Mouse (Mus musculus): ENCODE measurements around the gene Ppm1e. TPM values are rescaled to one million over a fixed set of nuclear protein-coding genes. Genes with fewer than 3 reads are reported as not detected.

The Ppm1e gene
- 0.65 and 0.84 TPM in 2 replicates for polyA plus RNA-seq (2012; rRNA removed)

DNA sequence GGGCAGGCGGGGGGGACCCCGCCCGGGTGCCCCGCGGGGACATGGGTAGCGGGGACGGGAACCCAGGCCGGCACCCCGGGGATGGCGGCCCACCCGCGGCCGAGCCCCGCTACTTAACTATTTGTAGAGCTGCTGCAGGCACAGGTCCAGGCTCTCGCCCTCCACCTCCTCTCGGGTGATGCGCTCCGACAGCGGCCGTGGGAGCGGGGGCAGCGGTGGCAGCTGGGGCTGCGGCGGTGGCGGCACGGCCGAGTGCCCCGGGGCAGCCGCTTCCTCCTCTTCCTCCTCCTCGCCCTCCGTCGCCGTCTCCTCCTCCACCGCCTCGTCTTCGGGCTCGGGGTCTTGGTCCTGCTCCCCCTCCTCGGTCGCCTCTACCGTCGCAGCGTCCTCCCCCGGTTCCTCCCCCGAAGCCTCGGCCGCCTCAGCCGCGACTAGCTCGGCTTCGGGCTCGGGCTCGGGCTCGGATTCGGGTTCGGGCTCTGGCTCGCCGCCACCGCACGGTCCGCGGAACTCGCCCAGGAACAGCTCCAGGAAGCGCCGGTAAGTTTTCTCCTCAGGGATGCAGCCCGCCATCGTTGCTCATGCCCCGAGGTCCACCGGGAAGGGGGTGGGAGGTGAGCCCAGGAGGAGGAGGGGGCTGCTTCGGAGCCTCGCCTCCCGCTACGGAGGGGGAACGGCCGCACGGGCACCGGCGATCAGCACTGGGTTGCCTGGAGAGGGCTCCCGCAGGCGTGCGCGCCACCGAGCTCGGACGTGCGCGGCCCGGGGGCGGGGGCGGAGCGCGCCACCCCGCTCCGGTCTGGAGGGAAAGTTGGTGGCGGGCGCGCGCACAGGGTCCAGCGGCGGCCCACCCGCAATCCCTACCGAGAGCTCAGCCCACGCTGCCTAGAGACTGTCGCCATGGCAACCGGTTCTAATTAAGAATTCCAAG, at the start of gene Ppm1e:
Gene Ppm1e, minus strand, starts transcription at position 693 of the 931 bp plus-strand sequence.
- DNase-seq (ENCODE audit: low read depth) = no peak

DNA sequence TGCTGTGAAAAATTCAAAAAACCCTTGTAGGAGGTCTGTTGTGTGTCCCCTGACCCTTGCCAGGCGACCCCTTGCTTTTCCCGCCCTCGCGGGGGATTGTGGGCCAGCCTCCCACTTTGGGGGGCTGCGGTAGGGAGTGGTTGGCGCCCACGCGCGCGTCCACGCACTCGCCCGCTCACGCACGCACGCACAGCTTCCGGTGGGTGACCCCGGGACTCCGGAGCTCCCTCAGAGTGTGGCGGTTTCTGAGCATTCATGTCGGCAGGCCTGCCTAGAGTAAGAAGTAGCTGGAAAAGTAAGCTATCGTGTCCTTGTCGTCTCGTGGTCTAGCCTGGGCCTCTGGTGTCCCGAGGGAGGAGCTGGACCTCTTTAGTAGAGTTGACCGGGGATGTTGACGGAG, 46.1 kb upstream of the Ppm1e start, which contains the start of the genes Rad51c and Tex14:
Gene Rad51c, minus strand, starts transcription at position 79 of the 400 bp plus-strand sequence.
Gene Tex14, plus strand, starts transcription at position 190 of the 400 bp plus-strand sequence.
- no peak for DNase-seq (ENCODE audit: low read depth)

DNA sequence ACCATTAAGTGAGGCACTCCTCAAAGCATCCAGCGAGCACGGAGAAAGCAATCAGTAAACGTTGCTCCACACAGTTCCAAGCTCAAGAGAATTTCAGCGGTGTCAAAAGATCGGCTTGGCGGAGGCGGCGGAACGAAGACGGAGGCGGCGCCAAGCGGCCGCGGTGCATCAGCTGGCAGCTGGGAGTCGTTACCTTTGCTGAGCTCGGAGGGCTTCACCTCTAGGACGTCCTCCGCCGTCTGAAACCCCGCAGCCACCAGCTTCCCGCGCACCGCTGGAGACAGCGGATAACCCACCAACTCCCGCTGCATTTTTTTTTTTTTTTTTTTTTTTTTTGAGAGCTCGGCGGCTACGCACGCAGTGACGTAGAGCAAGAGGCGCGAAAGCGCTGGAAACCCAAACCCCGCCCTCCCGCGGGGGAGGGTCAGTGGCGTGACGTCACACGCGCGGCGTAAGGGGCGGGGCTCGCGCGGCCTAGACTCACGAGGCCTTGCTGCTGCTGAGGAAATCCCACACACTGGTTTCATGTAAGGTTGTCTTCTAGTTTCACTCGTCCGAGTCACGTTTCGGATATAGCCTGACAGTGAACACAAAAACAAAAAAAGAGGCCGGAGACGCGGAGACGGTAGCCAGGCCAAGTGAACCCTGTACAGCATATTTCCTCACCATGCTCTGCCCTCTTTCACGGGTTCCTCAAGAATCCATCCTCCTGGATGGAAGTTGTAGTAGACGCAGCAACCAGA, 45.5 kb upstream of the Ppm1e start:
- no peak for DNase-seq (ENCODE audit: low read depth)

DNA sequence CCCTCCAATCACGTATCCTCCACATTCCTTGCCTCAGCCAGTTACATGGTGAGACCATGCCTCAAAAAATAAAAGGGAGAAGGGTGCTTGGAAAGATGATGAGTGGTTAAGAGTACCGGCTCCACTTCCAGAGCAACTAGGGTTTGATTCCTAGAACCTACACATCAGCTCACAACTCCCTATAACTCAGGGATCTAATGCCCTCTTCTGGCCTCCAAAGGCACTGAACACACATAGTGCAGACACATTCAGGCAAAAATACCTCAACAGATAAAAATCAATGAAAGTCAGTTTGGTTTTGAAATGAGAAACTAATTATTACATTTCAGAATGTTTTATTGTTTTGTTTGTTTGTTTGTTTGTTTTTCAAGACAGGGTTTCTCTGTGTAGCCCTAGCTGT, 39.6 kb upstream of the Ppm1e start:
- DNase-seq (ENCODE audit: low read depth) = no peak

DNA sequence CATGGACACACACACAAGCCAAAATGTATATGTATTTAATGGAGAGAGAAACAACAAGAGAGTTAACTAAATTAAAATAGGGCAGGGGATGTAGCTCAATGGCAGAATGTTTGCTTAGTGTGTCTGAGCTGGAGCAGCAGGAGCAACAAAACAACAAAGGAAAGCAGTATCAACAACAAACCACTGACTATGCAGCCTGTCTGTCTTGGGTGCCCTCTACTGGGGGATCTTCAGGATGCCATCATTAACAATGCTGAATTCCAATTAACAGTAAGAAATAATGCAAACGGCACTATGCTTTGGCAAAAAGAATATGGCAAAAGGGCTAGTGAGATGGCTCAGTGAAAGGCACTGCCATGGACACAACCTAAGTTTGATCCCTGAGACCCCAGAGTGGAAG, 35.0 kb upstream of the Ppm1e start:
- DNase-seq (ENCODE audit: low read depth) = no peak

DNA sequence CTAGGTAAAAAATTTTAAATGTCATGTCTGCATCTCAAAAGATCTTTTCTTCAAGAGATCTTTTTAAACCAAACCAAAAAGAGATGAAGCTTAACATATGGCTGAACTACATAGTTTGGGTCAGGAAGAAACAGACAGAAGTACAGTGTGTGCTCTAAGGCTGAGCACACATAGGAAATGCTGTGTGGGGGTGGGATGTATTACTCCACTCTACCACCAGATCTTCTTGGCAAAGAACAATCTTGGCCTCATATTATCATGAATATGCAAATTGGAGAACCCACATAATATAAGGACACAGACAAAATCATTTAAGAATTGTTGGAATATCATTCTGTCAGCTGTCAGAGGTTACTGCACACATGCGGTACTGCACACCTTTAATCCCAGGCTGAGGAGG, 26.9 kb upstream of the Ppm1e start:
- no peak for DNase-seq (ENCODE audit: low read depth)

DNA sequence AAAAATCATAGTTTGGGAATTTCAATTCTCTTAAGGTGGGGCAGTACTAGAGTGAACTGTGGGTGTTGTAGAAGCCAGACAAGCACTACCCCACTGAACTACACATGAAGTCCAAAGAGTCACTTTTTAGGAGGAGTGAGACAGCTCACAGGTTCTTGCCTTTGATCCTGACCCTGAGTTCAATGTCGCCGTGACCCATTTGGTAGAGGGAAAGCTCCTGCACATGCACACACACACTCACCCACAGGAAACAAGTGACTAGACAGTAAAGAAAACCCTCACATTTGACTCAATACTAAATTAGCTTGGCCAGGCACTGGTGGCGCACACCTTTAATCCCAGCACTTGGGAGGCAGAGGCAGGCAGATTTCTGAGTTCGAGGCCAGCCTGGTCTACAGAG, 25.7 kb upstream of the Ppm1e start:
- no peak for DNase-seq (ENCODE audit: low read depth)

DNA sequence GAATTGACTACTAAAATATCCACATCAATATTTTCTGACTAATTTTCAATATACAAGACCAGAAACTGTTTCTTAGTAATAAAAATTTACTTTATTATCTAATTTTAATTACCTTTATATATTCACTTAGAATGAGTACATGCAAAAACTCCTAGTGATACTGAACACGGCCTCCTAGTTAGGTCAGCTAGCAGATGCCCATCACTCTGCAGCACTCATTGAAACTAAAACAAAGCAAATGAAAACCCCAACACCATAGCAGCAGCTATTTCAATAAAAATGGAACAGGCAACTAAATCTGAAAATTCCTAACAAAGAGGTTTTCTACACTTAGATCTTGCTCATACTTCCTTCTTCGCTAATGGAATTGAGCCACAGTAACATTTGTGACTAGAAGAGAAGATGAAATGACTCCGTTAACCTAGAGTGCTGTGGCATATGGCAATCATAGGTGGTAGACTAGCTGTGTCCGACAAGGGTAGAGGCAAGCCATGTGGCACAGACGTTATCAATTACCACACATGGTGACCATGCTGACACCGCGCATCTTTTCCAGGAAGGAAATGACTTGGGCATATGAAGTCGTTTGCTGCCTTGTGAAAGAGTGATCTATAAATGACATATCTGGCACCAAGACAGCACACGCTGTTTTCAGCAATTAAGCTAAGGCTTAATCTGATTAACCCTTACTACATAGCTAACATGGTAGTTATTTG, 9.2 kb upstream of the Ppm1e start:
- DNase-seq (ENCODE audit: low read depth) = no peak

DNA sequence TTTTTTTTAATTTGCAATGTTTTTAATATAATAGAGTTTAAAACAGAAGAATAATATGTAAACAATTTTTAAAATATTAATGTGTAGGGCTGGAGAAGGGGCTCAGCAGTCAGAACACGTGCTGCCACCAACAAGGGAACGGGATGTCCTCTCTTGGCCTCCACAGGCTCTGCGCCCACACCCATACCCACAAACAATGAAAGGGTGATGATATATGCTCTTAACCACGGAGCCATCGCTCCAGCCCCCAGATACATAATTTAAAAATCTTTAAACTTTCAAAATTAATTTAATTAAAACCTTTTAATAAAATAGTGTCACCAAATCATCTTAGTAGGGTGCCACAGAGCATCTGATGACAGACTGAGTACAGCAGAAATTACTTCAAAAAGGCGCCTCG, 8.2 kb upstream of the Ppm1e start:
- DNase-seq (ENCODE audit: low read depth) = no peak

DNA sequence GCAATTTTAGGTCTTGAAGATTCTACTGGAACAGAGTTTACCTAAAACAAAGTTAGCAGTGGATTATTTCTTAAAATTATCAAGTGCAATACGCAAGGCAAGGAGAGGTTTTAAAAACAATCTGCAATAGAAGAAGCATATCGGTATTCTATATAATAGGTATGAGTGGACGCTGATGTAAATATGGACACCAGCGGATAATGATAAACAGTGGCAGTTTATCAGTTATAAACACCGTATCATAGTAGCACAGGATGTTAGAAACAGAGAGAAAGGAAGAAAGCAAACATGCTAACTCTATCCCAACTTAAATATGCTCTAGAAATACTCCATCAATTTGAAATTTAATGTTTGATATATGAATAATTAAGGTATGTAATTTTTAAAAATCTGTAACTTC, 6.3 kb upstream of the Ppm1e start:
- no peak for DNase-seq (ENCODE audit: low read depth)

DNA sequence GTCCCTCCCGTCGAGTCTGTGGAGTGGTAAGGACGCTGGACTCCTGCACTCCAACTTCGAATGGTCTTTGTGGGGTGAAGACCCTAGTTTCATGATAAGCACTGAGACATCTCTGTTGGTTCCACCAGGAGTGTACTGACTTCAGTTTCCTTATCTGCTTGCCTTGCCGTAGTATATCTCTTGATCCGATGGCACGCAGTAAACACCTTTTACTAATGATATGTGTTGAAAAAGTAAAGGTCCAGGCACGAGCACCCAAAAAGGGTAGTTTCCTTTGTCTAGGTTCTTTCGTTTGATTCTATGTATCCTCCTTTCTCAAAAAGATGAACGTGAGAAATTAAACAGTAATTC, 414 bp upstream of the Ppm1e start:
- DNase-seq (ENCODE audit: low read depth) = no peak

DNA sequence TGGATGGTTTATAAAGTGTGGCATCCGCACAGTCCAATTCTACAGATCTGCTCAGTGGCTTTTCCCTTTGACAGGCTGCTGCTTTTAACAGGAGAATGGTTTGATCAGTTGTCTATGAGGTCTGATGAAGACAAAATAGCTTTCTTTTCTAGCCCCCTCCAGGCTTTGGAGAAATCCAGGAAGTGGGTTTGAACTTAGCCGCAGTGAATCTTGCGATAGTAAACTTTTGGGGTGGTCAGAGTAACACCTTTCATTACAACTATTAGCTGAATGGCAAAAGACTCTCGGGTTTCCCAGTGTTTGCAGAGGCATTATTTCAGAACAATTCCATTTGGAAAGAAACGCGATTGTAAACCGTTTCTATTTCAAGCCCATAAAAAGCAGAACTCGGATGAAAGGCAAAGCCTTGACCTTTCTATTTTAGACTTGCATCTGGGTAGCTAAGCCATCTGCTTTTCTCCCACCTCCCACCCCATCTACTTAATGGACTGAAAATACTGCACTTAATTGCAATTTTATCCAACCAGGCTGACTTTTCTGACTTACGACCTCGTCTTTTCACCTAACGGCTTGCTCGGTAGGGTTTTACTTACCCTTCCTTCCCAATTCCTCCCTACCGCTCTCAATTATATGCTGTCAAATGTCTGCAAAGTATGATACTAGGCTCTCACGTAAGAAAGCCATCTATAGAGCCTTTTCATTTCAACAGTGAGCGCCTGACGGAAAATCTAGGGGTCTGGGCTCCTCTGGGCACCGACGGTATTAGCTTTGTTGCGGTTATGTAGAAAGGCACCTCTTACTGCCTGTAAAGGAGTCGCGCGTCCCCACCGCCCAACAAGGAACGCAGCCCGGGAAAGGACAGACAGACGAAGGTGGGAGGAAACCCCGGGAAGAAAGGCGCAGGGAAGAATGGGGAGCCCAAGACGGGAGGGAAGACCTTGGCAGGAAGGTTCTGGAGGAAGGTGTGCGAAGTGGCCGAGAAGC, 1.2 kb downstream of the Ppm1e start:
- DNase-seq (ENCODE audit: low read depth) = no peak

DNA sequence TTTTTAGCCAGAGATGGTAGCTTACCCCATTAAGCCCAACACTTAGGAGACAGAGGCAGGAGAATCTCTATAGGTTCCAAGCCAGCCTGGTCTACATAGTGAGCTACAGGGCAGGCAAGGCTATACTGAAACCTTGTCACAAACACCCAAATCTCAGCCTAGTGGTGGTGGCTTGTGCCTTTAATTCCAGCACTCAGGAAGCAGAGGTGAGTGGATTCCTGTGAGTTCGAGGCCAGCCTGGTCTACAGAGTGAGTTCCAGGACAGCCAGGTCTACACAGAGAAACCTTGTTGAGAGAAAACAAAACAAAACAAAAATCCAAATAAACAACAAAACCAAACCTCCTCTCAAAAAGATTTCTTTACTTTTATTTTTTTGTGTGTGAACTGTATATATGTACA, 4.0 kb downstream of the Ppm1e start:
- no peak for DNase-seq (ENCODE audit: low read depth)

DNA sequence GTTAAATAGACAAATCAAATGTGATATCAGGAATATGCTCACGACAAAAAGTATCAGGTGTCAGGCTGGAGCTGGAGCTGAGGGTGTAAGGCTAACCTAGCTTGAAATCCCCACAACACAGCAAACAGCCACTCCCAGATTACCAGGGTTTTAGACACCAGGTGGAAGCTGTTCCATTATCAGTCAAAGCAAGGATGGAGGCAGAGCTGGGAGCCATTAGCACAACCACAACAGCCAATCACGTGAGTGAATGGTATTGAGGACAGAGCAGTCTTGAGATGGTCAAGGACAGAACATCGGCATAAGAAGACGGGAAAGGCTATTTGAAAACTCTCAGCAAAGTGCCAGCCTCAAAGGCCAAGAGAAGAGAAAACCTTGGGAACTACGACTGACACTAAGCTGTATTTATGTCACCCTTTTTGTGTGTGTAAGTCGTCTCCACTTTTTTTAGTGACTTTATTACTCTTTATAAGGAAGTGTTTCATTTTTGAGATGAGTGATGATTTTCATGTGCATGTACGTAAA, 5.1 kb downstream of the Ppm1e start:
- no peak for DNase-seq (ENCODE audit: low read depth)

DNA sequence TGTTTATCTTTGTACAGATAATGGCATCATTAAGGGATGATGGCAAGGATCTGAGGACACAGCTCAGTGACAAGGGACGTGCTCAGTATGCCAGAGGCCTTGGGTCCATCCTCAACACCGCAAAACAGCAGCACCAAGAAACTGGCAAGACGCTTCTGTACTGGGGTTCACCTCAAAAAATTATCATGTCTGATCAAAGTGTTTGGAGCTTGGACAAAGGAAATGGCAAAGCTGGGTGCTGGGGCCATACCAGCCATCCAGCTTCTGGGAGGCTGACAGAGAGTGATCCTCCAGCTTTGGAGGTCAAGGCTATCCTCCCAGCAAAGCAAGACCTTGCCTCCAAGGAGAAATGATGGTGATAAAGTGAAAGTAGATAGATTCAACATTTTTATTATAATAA, 32.4 kb downstream of the Ppm1e start:
- DNase-seq (ENCODE audit: low read depth) = no peak

DNA sequence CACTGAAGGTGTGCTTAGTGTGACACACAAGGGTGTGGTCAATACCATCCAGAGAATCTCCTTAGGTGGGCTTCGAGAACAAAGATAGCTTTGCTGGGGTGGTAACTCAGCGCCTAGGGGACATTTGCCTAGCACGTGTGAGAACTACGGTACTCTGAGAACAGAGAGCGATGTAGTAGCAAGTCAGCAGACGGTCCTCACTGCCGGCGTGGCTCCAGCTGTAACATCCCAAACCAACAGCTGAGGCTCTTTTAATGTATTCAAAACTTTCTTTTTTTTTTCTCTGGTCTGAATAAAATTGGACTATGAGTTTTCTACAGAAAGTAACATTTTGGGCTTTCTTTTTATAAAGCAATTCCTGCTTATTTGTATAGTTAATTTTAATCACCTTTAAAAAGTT, 36.3 kb downstream of the Ppm1e start:
- DNase-seq (ENCODE audit: low read depth) = no peak

DNA sequence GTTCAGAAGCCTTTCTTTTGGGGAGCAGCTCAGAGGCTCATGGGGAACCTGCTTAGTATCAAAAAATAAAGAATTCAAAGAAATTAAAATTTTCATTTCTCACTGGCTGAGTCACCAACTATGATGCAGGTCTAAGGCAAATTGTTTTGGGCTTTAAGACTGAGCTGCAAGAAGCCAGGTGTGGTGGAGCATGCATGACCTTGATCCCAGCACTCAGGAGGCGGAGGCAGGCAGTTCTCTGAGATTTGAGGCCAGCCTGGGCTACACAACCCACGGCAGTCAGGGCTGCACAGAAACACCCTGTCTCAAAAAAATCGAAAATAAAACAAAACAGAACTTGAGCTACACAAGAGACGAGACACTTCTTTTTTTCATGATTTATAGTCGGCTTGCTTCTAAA, 38.8 kb downstream of the Ppm1e start:
- DNase-seq (ENCODE audit: low read depth) = no peak

DNA sequence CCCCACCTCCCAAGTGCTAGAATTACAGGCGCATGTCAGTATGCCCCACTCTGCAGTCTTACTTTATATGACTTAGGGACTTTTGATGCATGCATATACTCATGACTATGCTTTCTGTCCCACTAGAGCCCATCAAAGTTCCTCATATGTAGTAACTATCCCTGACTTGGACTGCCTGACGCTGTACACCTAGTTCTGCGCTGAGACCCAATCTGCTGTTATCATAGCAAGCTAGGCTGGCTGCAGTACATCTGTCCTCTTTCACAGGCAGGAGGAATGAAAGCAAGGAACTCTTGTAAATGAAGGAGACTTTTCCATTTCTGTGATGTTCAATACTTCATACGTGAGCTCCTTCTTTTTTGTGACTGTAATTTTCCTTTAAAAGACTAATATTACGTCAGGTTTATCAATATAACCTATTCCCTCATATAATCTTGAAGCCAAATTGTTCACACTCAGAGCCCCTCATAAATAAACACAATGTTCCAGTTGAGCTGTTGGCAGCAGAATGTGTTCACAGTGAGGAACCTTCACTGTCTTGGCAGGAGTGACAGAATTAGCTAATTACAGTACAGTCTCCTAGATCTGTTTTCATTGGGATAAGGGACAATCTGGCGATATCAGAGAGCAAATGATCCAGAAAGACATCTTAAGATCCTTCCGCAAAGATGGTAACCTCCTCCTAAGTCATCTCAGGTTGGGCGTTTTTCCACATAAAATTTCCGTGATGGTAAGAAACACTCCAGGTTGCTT, 39.7 kb downstream of the Ppm1e start:
- DNase-seq (ENCODE audit: low read depth) = no peak

DNA sequence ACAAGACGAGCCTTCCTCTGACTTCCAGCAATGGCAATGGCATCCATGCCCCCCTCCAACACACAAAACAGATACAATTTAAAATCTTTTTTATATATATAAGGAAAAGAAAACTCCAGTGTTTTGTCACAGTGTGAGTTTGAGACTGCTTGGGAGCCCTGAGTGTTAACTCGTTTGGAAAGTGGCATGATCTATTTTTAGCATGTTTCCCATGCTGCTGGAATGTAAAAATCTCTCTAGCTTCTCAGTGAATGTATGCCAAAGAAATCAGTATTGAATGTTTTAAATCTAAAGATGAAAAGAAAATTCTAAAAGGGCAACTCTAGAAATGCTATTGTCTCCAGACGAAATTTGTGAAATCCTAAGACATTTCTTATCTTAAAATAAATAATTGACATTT, 45.3 kb downstream of the Ppm1e start:
- no peak for DNase-seq (ENCODE audit: low read depth)

DNA sequence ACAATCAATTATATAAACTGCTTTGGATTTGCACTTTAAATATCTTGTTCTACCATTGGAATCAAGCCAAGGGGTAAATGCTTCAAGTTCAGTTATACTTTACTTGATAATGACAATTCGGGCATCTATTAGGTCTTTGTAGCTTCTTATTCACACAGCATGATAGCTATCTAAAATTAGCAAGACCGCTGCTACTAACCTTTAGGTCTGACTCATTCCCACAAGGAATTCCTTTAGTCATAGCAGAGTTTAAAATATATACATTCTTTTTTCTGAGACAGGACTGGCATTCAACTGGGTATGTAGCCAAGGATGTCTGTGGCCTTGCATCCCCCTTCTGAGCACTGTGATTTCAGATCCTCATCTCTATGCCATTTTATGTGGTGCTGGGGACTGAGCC, 48.5 kb downstream of the Ppm1e start:
- no peak for DNase-seq (ENCODE audit: low read depth)

Measured in gonadal fat pad, adult 2 months (tissue).